Mouse (Mus musculus): ENCODE measurements at regions not wholly inside any gene's neighbourhood (a gene's known extent, or its start where the extent isn't known, plus 50 kb on each side); places are given as distances from the start of the nearest gene placed in this dataset.
"Not testable (repeated sequence)": the region's sequence is repeated elsewhere in the genome, so short reads cannot be mapped to it uniquely, and the experiment has no call there.

GRCm38 (mm10) chr13:78900693-78901092 is 701.1 kb upstream of the Nr2f1 start:
- no peak for DNase-seq

- no peak for DNase-seq
Observed at GRCm38 (mm10) chr13:78892252-78892651, 692.7 kb upstream of the Nr2f1 start.

GRCm38 (mm10) chr13:78883062-78883461 is 683.5 kb upstream of the Nr2f1 start:
- no peak for DNase-seq

- peak; percentile 18 for DNase-seq
Observed at GRCm38 (mm10) chr13:78872582-78872981, 673.0 kb upstream of the Nr2f1 start.

GRCm38 (mm10) chr13:78871976-78872375 is 672.4 kb upstream of the Nr2f1 start:
- DNase-seq = peak; percentile 65

- DNase-seq = peak; percentile 70
Observed at GRCm38 (mm10) chr13:78871254-78871653, 671.7 kb upstream of the Nr2f1 start.

GRCm38 (mm10) chr13:78824357-78824756 is 624.8 kb upstream of the Nr2f1 start:
- not testable (repeated sequence) for DNase-seq

- DNase-seq = peak; percentile 19
Observed at GRCm38 (mm10) chr13:78809656-78810055, 610.1 kb upstream of the Nr2f1 start.

- peak; percentile 11 for DNase-seq
Observed at GRCm38 (mm10) chr13:78802838-78803124, 603.2 kb upstream of the Nr2f1 start.

GRCm38 (mm10) chr13:78802011-78802837 is 602.7 kb upstream of the Nr2f1 start:
- no peak for DNase-seq

GRCm38 (mm10) chr13:78799641-78800040 is 600.1 kb upstream of the Nr2f1 start:
- no peak for DNase-seq

- peak; percentile 50 for DNase-seq
Observed at GRCm38 (mm10) chr13:78795228-78795627, 595.7 kb upstream of the Nr2f1 start.

GRCm38 (mm10) chr13:78784285-78784684 is 584.7 kb upstream of the Nr2f1 start:
- DNase-seq = peak; percentile 17

- no peak for DNase-seq
Observed at GRCm38 (mm10) chr13:78783591-78784240, 584.2 kb upstream of the Nr2f1 start.

Measured in embryo, embryonic 11 days (tissue).